Mouse (Mus musculus): ENCODE data around the gene 4930519P11Rik.

DNA sequence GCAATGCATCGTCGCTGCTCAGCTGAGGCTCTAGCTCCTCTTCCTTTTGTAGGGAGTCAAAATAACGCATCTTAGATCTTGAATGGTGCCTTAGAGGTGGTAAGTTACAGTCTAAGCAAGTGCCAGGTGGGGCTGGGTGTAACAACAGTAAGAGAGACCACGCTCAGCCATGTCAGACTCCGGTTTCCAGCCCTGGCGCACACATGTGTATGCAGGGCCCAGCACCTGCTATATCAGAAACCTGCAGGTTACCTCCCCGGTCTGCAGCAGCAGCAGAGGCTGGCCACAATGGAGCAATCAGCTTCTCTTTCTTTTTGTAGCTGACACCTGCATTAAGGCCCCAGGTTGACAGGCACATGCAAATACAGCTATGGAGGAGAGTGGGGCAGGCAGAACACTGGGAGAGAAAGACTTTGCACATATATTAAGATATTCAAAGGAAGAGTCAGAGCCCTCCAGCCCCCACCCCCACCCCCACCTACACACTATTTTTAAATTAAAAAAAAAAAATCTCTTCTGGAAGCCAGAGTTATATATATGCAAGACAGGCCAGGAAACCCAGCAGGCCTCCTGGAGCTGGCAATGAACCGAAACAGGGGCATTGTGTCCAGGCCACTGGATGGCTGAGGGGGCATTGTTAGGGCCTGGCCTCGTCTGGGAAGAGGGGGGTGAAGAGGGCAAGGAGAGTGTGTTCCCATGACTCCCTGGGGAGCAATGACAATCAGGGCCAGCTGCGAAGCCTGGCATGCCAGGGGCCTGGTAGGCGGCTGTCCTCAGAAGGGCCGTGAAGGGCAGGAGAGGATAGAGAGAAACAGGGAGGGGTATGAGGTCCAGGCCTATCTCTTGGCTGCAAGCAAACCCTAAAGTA, 36.1 kb downstream of the 4930519P11Rik start:
- TF ChIP-seq CTCF (conservative IDR thresholded peaks at IDR 0.05; ENCODE audit: low read length) (no peak), POU5F1 (IDR thresholded peaks at IDR 0.05; ENCODE audit: borderline replicate concordance, low read length) (no peak), NANOG (IDR thresholded peaks at IDR 0.05; ENCODE audit: borderline replicate concordance, low read length) (no peak)

All from E14TG2a.4 (cell line).